Mouse (Mus musculus) forebrain, embryonic 16.5 days (tissue): ENCODE measurements around the gene Wdr89. TPM values are rescaled to one million over a fixed set of nuclear protein-coding genes. Genes with fewer than 3 reads are reported as not detected.
"Not testable (repeated sequence)": the region's sequence is repeated elsewhere in the genome, so short reads cannot be mapped to it uniquely, and the experiment has no call there.

Experiments
- ATAC-seq: fragments of 200-750 bp; cut with Nextera tagmentation; 2 replicates; pipeline ENCODE4 v1.8.0; 2017; ENCODE audit warnings: mild to moderate bottlenecking, moderate library complexity
- H3K27ac ChIP-seq: fragments of 300-500 bp; sonication (generic); 2 replicates; pipeline ENCODE4 v1.5.1; 2014; ENCODE audit warnings: low read length, control low read depth
- H3K27me3 ChIP-seq: fragments of 300-500 bp; sonication (generic); replicated peaks from 2 replicates; pipeline ENCODE4 v1.6.1; 2014; ENCODE audit warnings: low read length; ENCODE audit not compliant: control insufficient read depth, insufficient read depth
- H3K36me3 ChIP-seq: fragments of 300-500 bp; sonication (generic); 2 replicates; pipeline ENCODE4 v1.6.1; 2014; ENCODE audit not compliant: control insufficient read depth, insufficient read depth
- H3K4me1 ChIP-seq: fragments of 300-500 bp; sonication (generic); replicated peaks from 2 replicates; pipeline ENCODE4 v1.6.1; 2014; ENCODE audit warnings: low read length; ENCODE audit not compliant: control insufficient read depth, insufficient read depth
- H3K4me2 ChIP-seq: fragments of 300-500 bp; sonication (generic); 2 replicates; pipeline ENCODE4 v1.6.1; 2014; ENCODE audit warnings: mild to moderate bottlenecking, low read length, control low read depth
- H3K4me3 ChIP-seq: fragments of 300-500 bp; sonication (generic); replicated peaks from 2 replicates; pipeline ENCODE4 v1.5.1; 2014; ENCODE audit warnings: mild to moderate bottlenecking, low read length, control low read depth
- H3K9ac ChIP-seq: fragments of 300-500 bp; sonication (generic); replicated peaks from 2 replicates; pipeline ENCODE4 v1.6.1; 2014; ENCODE audit warnings: low read depth, low read length, control low read depth
- H3K9me3 ChIP-seq: fragments of 300-500 bp; sonication (generic); 2 replicates; pipeline ENCODE4 v1.6.1; 2016; ENCODE audit warnings: low read length; ENCODE audit not compliant: control insufficient read depth
- WGBS: fragments of 180-500 bp; shearing (Covaris S2); extraction: QIAGEN DNeasy Blood & Tissue Kit; methylation state at CpG from one replicate; pipeline ENCODE4 v1.1.7; 2014; 5-methylcytosine and 5-hydroxymethylcytosine counted together
- polyA plus RNA-seq: library from polyadenylated mRNA; unstranded; fragments of >200 nt; fragmentation: Nextera tagmentation; extraction: Ambion mirVana; gene quantifications from 2 replicates; pipeline ENCODE4 v1.2.1, GENCODE M21; 2015

Wdr89 gene
- 8.5 and 8.6 TPM in 2 replicates for polyA plus RNA-seq

DNA sequence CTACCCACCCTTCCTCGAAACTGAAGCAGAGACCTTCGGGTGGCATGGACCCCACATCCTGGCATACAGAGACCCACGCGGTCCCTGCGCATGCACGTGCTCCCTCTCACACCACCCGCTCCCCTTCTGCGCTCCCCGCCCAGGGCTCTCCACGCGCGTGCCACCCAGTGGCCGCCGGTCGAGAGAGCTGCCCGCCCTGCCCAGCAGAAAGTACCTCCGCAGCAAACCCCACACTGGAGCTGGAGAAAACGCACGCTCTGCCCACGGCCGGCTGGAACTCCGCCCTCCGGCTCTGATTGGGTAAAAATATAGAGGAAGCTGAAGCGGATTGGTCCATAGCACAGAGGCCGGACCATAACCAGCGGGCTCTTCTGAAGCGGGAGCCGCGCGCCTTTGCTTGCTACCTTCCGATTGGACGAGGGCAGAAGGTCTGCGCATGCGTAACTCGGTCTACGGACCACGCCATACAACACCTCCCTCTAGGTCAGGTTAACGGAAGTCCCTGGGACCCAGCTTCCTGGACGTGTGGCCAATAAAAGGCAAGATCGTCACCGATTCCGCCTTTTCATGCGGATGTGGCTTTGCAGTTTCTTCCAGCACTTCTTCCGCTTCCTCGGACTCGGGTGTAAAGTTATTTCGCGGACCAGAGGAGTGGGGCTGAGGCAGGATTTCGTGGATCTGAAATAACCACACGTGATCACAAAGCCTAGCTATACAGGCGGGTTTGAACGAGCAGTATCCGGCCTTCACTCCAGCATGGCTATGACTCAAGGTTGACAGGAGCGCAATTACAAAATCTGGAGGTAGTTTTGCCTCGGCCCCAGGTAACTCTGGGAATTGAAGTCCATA, at the start of gene Wdr89:
Gene Wdr89 (minus strand): TSS at position 280 of the 849 bp plus-strand sequence.
- Histone ChIP-seq H3K4me3 (peak within 1 kb of the TSS; percentile 62), H3K9me3 (no peaks in the 10 kb centered on the region), H3K36me3 (no peaks in the 10 kb centered on the region), H3K27me3 (no peaks in the 10 kb centered on the region), H3K9ac (peak within 1 kb of the TSS; percentile 63), H3K4me1 (peaks cover 11% of the 10 kb centered on the region), H3K27ac (peak within 1 kb of the TSS; percentile 76), H3K4me2 (peak within 1 kb of the TSS; percentile 79)
- ATAC-seq = peak; percentile 99
- under 1% methylated on average over 55 of the region's 55 CpGs for WGBS

DNA sequence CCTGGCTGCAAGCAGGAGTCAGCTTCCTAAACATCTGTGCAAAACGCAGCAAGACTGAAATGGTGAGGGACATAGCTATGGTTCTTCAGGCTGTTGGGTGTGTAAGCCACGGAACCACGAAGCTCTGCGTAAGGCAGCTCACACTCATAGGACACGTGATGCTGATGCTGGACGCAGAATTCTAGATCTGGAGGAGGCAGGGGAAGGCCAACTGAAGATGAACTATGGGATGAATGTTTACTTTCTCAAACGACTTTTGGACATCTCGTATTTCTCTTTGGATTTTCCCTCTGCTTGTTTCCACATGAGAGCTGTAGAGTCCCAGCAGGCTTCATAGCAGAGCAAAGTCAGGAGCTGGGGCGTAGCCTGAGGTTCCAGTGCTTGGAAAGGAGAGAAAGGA, 44.3 kb upstream of the Wdr89 start:
- ATAC-seq = no peak
- Histone ChIP-seq H3K4me3 (no peak overlapping the region), H3K27ac (no peak overlapping the region), H3K27me3 (no peaks in the 10 kb centered on the region), H3K36me3 (peaks cover 3% of the 10 kb centered on the region; the same call in 1 of the 2 replicates), H3K4me2 (no peak overlapping the region), H3K9me3 (no peaks in the 10 kb centered on the region), H3K4me1 (no peaks in the 10 kb centered on the region), H3K9ac (no peak overlapping the region)
- WGBS = 90% methylated on average over 9 of the region's 9 CpGs

DNA sequence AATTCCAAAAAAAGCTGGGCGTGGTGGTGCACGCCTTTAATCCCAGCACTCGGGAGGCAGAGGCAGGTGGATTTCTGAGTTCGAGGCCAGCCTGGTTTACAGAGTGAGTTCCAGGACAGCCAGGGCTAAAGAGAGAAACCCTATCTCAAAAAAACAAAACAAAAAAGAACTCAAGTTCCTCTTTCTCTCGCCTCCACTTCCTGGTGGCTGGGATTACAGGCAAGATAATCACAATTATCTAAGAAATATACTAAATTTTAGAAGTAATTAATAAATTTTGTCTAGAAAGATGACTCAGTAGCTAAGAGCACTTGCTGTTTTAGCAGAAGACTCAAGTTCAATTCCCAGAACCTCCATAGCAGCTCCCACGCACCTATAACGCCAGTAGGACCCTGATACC, 43.6 kb upstream of the Wdr89 start:
- H3K27me3 ChIP-seq, H3K4me2 ChIP-seq, H3K4me1 ChIP-seq, ATAC-seq, H3K4me3 ChIP-seq, H3K36me3 ChIP-seq, H3K9ac ChIP-seq, H3K9me3 ChIP-seq, H3K27ac ChIP-seq: not testable (repeated sequence)
- 96% methylated on average over 7 of the region's 7 CpGs for WGBS

DNA sequence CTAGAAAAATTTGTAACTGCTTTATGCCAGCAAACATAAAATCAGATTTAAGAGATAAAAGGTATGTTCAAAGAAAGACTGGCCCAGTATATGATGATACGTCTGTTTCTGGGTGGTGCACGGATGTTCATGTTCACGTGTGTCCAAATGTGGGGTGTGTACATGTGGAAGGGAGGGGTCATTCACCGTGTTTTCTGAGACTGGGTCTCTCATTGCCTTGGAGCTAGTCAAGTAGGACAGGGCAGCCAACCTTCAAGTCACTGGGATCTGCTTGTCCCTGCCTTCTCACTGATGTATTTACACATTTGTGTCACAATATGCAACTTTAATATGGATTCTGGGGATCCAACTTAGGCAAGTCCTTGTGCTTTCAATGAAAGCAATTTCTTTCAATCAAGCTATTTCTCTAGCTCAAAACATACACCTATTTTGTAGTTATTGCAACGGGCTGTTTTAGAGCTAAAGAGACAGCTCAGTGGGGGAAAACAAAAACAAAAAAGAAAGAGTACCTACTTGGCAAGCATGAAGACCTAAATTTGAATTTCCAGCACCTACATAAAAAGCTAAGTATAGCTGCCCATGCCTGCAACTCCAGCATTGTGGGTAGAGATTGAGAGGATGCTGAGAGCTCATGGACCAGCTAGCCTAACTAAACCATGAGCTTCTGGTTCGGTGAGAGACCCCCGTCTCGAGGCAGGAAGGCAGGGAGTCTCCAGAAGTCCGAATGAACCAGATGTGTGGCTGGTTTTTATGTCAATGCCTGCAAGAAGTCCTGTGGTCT, 41.4 kb upstream of the Wdr89 start:
- Histone ChIP-seq H3K4me1 (no peaks in the 10 kb centered on the region), H3K27me3 (no peaks in the 10 kb centered on the region), H3K4me3 (no peak overlapping the region), H3K4me2 (no peak overlapping the region), H3K27ac (no peak overlapping the region), H3K9me3 (no peaks in the 10 kb centered on the region), H3K36me3 (no peaks in the 10 kb centered on the region), H3K9ac (no peak overlapping the region)
- no peak for ATAC-seq
- WGBS = 91% methylated on average over 9 of the region's 9 CpGs

DNA sequence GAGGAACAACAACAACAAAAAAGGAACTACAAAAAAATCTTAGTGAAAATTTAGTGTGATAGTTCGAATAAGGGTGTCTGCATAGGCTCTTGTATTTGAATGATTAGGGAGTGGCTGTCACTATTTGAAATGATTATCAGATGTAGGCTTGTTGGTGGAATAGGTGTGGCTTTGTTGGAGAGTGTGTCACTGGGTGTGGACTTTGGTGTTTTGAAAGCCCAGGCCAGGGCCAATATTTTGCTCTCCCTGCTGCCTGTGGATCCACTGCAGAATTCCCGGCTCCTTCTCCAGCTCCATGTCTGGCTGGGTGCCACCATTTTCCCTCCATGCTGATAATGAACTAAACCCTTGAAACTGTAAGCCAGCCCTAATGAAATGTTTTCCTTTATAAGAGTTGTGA, 40.2 kb upstream of the Wdr89 start:
- no peaks in the 10 kb centered on the region for H3K27me3 ChIP-seq
- 75% methylated on average over 2 of the region's 2 CpGs for WGBS
- no peak overlapping the region for H3K27ac ChIP-seq
- H3K4me3 ChIP-seq = no peak overlapping the region
- no peak for ATAC-seq
- no peak overlapping the region for H3K9ac ChIP-seq
- H3K4me2 ChIP-seq = no peak overlapping the region
- no peaks in the 10 kb centered on the region for H3K4me1 ChIP-seq
- H3K36me3 ChIP-seq = no peaks in the 10 kb centered on the region
- H3K9me3 ChIP-seq = no peaks in the 10 kb centered on the region

DNA sequence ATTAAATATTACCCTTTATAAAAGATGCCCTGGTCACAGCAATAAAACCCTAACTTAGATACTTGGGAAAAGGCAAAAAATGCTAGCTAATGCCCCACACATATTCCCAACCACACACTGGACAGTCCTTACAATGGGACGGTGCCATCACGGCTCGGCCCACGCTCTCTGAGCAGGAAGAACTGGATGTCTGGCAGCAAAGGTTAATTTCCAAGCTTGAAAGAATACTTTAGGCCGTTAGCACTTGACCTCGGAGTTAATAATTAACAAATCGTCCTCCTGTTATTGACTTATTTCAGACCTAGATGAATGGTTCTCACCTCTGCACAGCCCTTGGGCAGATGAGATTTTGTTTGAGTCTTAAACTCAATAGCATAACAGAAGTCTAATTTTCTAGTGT, 37.3 kb upstream of the Wdr89 start:
- no peak overlapping the region for H3K4me2 ChIP-seq
- H3K27me3 ChIP-seq = no peaks in the 10 kb centered on the region
- ATAC-seq = no peak
- H3K4me3 ChIP-seq = no peak overlapping the region
- no peaks in the 10 kb centered on the region for H3K36me3 ChIP-seq
- H3K9me3 ChIP-seq = no peaks in the 10 kb centered on the region
- WGBS = 88% methylated on average over 7 of the region's 7 CpGs
- H3K9ac ChIP-seq = no peak overlapping the region
- no peak overlapping the region for H3K27ac ChIP-seq
- H3K4me1 ChIP-seq = peaks cover 5% of the 10 kb centered on the region

DNA sequence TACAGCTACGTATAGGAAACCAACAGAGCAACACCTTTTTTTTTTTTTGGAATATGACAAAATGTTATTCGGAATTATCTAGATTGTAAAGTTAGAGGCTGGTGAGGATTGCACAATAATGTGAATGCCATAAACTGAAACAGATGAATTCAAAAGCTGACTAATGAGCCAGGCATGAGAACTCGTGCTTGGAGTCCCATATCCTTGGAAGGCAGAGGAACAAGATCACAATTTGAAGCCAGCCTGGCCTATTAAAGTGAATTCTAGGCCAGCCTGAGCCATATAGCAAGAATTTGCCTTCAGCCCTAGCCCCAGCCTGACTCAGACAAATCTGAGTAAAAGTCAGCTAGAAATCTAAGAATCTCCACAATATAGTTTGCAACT, 33.4 kb upstream of the Wdr89 start:
- H3K4me2 ChIP-seq = no peak overlapping the region
- H3K4me3 ChIP-seq = no peak overlapping the region
- WGBS = 81% methylated on average over 3 of the region's 3 CpGs
- peaks cover 12% of the 10 kb centered on the region for H3K4me1 ChIP-seq
- ATAC-seq = no peak
- no peak overlapping the region for H3K27ac ChIP-seq
- no peaks in the 10 kb centered on the region for H3K27me3 ChIP-seq
- no peak overlapping the region for H3K9ac ChIP-seq
- H3K36me3 ChIP-seq = no peaks in the 10 kb centered on the region
- peaks cover 2% of the 10 kb centered on the region; the same call in 1 of the 2 replicates for H3K9me3 ChIP-seq

DNA sequence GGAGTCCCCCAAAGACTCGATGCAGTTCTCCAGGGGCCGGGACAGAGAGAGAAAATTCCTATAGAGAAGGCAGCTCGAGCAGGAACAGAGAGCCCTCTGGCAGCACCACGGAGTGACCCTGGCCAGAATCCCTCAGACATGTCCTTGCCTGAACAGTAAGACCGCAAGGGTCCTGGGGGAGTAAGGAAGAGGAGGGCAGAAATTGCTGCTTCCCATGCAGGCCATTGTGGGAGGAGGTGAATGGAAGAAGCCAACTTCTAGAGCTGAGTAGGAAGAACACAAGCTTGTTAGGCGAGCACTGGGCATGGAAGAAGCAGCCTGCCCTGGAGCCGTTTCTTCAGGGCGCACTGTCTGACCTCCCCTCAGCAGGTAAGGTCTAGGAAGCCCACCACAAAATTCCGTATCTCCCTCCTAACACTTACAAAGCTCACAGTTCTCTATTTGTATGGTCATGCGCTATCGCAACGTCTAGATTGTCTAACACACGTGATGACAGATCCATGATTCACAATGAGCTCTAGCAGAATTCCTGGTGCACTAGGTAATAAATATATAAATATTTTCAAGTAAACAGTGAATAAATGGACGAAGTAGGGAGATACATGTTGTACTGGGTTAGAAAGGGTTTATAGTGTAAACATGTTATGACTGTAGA, 32.9 kb upstream of the Wdr89 start:
- Histone ChIP-seq H3K4me3 (peak overlapping the region; percentile 7; the same call in 1 of the 2 replicates), H3K27ac (no peak overlapping the region), H3K36me3 (no peaks in the 10 kb centered on the region), H3K27me3 (no peaks in the 10 kb centered on the region), H3K4me1 (peaks cover 12% of the 10 kb centered on the region), H3K9ac (no peak overlapping the region; the same call in 1 of the 2 replicates), H3K9me3 (peaks cover 2% of the 10 kb centered on the region; the same call in 1 of the 2 replicates), H3K4me2 (peak overlapping the region; percentile 29)
- ATAC-seq = no peak
- 73% methylated on average over 14 of the region's 14 CpGs for WGBS
